Mouse (Mus musculus) kidney, embryonic 16.5 days (tissue): ENCODE results near the gene Msmb. TPM values are rescaled to one million over a fixed set of nuclear protein-coding genes. Genes with fewer than 3 reads are reported as not detected.

Experiments used
- ATAC-seq: fragments of 200-750 bp; cut with Nextera tagmentation; 2 replicates; pipeline ENCODE4 v1.8.0; 2017; ENCODE audit warnings: moderate TSS enrichment; ENCODE audit not compliant: low FRiP score, low TSS enrichment
- H3K27ac ChIP-seq: fragments of 300-500 bp; sonication (generic); 2 replicates; pipeline ENCODE4 v1.5.1; 2014; ENCODE audit warnings: low read length
- H3K27me3 ChIP-seq: fragments of 300-500 bp; sonication (generic); 2 replicates; pipeline ENCODE4 v1.6.1; 2014; ENCODE audit warnings: low read length, control low read depth, mixed read lengths; ENCODE audit not compliant: insufficient read depth
- H3K36me3 ChIP-seq: fragments of 300-500 bp; sonication (generic); 2 replicates; pipeline ENCODE4 v1.6.1; 2014; ENCODE audit warnings: low read length, control low read depth, mixed read lengths; ENCODE audit not compliant: insufficient read depth
- H3K4me1 ChIP-seq: fragments of 300-500 bp; sonication (generic); 2 replicates; pipeline ENCODE4 v1.6.1; 2014; ENCODE audit warnings: low read length, control low read depth, mixed read lengths; ENCODE audit not compliant: insufficient read depth
- H3K4me2 ChIP-seq: fragments of 300-500 bp; sonication (generic); replicated peaks from 2 replicates; pipeline ENCODE4 v1.6.1; 2014; ENCODE audit warnings: low read depth, low read length
- H3K4me3 ChIP-seq: fragments of 300-500 bp; sonication (generic); 2 replicates; pipeline ENCODE4 v1.5.1; 2014; ENCODE audit warnings: mild to moderate bottlenecking, low read length
- H3K9ac ChIP-seq: fragments of 300-500 bp; sonication (generic); replicated peaks from 2 replicates; pipeline ENCODE4 v1.6.1; 2014; ENCODE audit warnings: low read length
- H3K9me3 ChIP-seq: fragments of 300-500 bp; sonication (generic); 2 replicates; pipeline ENCODE4 v1.6.1; 2016; ENCODE audit warnings: low read length, control low read depth
- WGBS: fragments of 180-500 bp; shearing (Covaris S2); extraction: QIAGEN DNeasy Blood & Tissue Kit; methylation state at CpG from one replicate; pipeline ENCODE4 v1.1.7; 2014; 5-methylcytosine and 5-hydroxymethylcytosine counted together
- polyA plus RNA-seq: library from polyadenylated mRNA; unstranded; fragments of >200 nt; fragmentation: Nextera tagmentation; extraction: Ambion mirVana; gene quantifications from 2 replicates; pipeline ENCODE4 v1.2.1, GENCODE M21; 2015

The Msmb gene
- not detected in 2 replicates for polyA plus RNA-seq

GRCm38 (mm10) chr14:32141723-32142122, at the start of gene Msmb:
Msmb (plus strand) TSS chr14:32142023.
- Histone ChIP-seq H3K4me3 (no peak within 1 kb of the TSS), H3K9ac (no peak within 1 kb of the TSS), H3K27me3 (no peaks in the 10 kb centered on the region), H3K4me1 (no peaks in the 10 kb centered on the region), H3K36me3 (no peaks in the 10 kb centered on the region), H3K9me3 (0 out of 2 replicates have a peak, but pooled peaks cover under 1% of the 10 kb centered on the region), H3K27ac (no peak within 1 kb of the TSS), H3K4me2 (no peak within 1 kb of the TSS)
- ATAC-seq = no peak
- 86% methylated on average over 5 of the region's 5 CpGs for WGBS

- no peak overlapping the region for H3K9ac ChIP-seq
- ATAC-seq = no peak
- peaks cover 46% of the 10 kb centered on the region for H3K36me3 ChIP-seq
- no peak overlapping the region for H3K4me3 ChIP-seq
- H3K9me3 ChIP-seq = no peaks in the 10 kb centered on the region
- H3K4me1 ChIP-seq = peaks cover 25% of the 10 kb centered on the region
- no peaks in the 10 kb centered on the region for H3K27me3 ChIP-seq
- 71% methylated on average over 1 of the region's 1 CpGs for WGBS
- no peak overlapping the region for H3K4me2 ChIP-seq
- no peak overlapping the region; the same call in 1 of the 2 replicates for H3K27ac ChIP-seq
Observed at GRCm38 (mm10) chr14:32093018-32093417, 48.8 kb upstream of the Msmb start.

- ATAC-seq = no peak
- Histone ChIP-seq H3K9ac (no peak overlapping the region), H3K36me3 (peaks cover 52% of the 10 kb centered on the region), H3K4me2 (no peak overlapping the region), H3K4me3 (no peak overlapping the region), H3K27ac (no peak overlapping the region), H3K9me3 (no peaks in the 10 kb centered on the region), H3K27me3 (no peaks in the 10 kb centered on the region), H3K4me1 (peaks cover 25% of the 10 kb centered on the region)
- WGBS = 71% methylated on average over 11 of the region's 11 CpGs
Observed at GRCm38 (mm10) chr14:32093500-32094117, 48.2 kb upstream of the Msmb start.

GRCm38 (mm10) chr14:32095646-32096045, 46.2 kb upstream of the Msmb start:
- Histone ChIP-seq H3K27me3 (no peaks in the 10 kb centered on the region), H3K4me2 (no peak overlapping the region), H3K36me3 (peaks cover 72% of the 10 kb centered on the region), H3K9ac (no peak overlapping the region), H3K27ac (peak overlapping the region; percentile 61), H3K9me3 (no peaks in the 10 kb centered on the region), H3K4me1 (peaks cover 20% of the 10 kb centered on the region), H3K4me3 (no peak overlapping the region)
- no peak for ATAC-seq
- WGBS = 50% methylated on average over 5 of the region's 5 CpGs

GRCm38 (mm10) chr14:32096740-32097139, 45.1 kb upstream of the Msmb start:
- Histone ChIP-seq H3K36me3 (peaks cover 76% of the 10 kb centered on the region), H3K9ac (no peak overlapping the region), H3K9me3 (no peaks in the 10 kb centered on the region), H3K27me3 (no peaks in the 10 kb centered on the region), H3K4me1 (peaks cover 10% of the 10 kb centered on the region; the same call in 1 of the 2 replicates), H3K4me2 (no peak overlapping the region), H3K27ac (0 out of 2 replicates have a peak overlapping the region, but pooled peaks have one; percentile 0), H3K4me3 (no peak overlapping the region)
- WGBS = 29% methylated on average over 5 of the region's 5 CpGs
- ATAC-seq = peak; percentile 72

- 79% methylated on average over 7 of the region's 7 CpGs for WGBS
- Histone ChIP-seq H3K9ac (no peak overlapping the region), H3K27me3 (no peaks in the 10 kb centered on the region), H3K4me3 (no peak overlapping the region), H3K9me3 (no peaks in the 10 kb centered on the region), H3K27ac (no peak overlapping the region), H3K36me3 (peaks cover 77% of the 10 kb centered on the region), H3K4me1 (peaks cover 10% of the 10 kb centered on the region; the same call in 1 of the 2 replicates), H3K4me2 (no peak overlapping the region)
- ATAC-seq = no peak
Observed at GRCm38 (mm10) chr14:32097691-32098090, 44.1 kb upstream of the Msmb start.

GRCm38 (mm10) chr14:32098951-32099350, 42.9 kb upstream of the Msmb start:
- H3K36me3 ChIP-seq = peaks cover 75% of the 10 kb centered on the region
- H3K9me3 ChIP-seq = no peaks in the 10 kb centered on the region
- H3K27ac ChIP-seq = no peak overlapping the region
- no peak for ATAC-seq
- H3K4me3 ChIP-seq = no peak overlapping the region
- H3K4me1 ChIP-seq = peaks cover 10% of the 10 kb centered on the region; the same call in 1 of the 2 replicates
- no peak overlapping the region for H3K4me2 ChIP-seq
- no peaks in the 10 kb centered on the region for H3K27me3 ChIP-seq
- 84% methylated on average over 3 of the region's 3 CpGs for WGBS
- H3K9ac ChIP-seq = no peak overlapping the region

- Histone ChIP-seq H3K27ac (no peak overlapping the region), H3K4me1 (no peaks in the 10 kb centered on the region), H3K4me2 (no peak overlapping the region), H3K9me3 (no peaks in the 10 kb centered on the region), H3K27me3 (no peaks in the 10 kb centered on the region), H3K9ac (no peak overlapping the region), H3K4me3 (no peak overlapping the region), H3K36me3 (peaks cover 43% of the 10 kb centered on the region)
- 92% methylated on average over 4 of the region's 4 CpGs for WGBS
- ATAC-seq = no peak
Observed at GRCm38 (mm10) chr14:32103556-32103955, 38.3 kb upstream of the Msmb start.

- H3K4me3 ChIP-seq = no peak overlapping the region
- H3K27me3 ChIP-seq = no peaks in the 10 kb centered on the region
- H3K36me3 ChIP-seq = peaks cover 22% of the 10 kb centered on the region
- no peak overlapping the region for H3K9ac ChIP-seq
- H3K27ac ChIP-seq = 0 out of 2 replicates have a peak overlapping the region, but pooled peaks have one; percentile 43
- no peaks in the 10 kb centered on the region for H3K4me1 ChIP-seq
- H3K9me3 ChIP-seq = no peaks in the 10 kb centered on the region
- no peak overlapping the region for H3K4me2 ChIP-seq
- ATAC-seq = peak; percentile 54
- WGBS = 49% methylated on average over 7 of the region's 7 CpGs
Observed at GRCm38 (mm10) chr14:32105663-32106062, 36.2 kb upstream of the Msmb start.

GRCm38 (mm10) chr14:32106911-32107310, 34.9 kb upstream of the Msmb start:
- Histone ChIP-seq H3K9me3 (0 out of 2 replicates have a peak, but pooled peaks cover 4% of the 10 kb centered on the region), H3K4me3 (no peak overlapping the region), H3K4me1 (no peaks in the 10 kb centered on the region), H3K4me2 (no peak overlapping the region), H3K27me3 (no peaks in the 10 kb centered on the region), H3K27ac (no peak overlapping the region), H3K9ac (no peak overlapping the region), H3K36me3 (peaks cover 16% of the 10 kb centered on the region)
- ATAC-seq = no peak
- 88% methylated on average over 4 of the region's 4 CpGs for WGBS
